Mouse (Mus musculus) forebrain, embryonic 14.5 days (tissue): ENCODE data around the gene Ephx1. TPM values are rescaled to one million over a fixed set of nuclear protein-coding genes. Genes with fewer than 3 reads are reported as not detected.
A peak's percentile ranks its signal among the peaks of the same experiment; 100 is the strongest.

ENCODE experiments used
- ATAC-seq: fragments of 200-750 bp; cut with Nextera tagmentation; 2 replicates; pipeline ENCODE4 v1.8.0; 2017; ENCODE audit warnings: mild to moderate bottlenecking, moderate library complexity
- DNase-seq: peaks from one replicate; pipeline ENCODE4 v3.0.0-alpha.2; 2015; ENCODE audit warnings: low spot score
- H3K27ac ChIP-seq: fragments of 300-500 bp; sonication (generic); 2 replicates; pipeline ENCODE4 v1.5.1; 2014; ENCODE audit warnings: low read depth, mild to moderate bottlenecking, control low read depth, low read length, moderate library complexity
- H3K27me3 ChIP-seq: fragments of 300-500 bp; sonication (generic); replicated peaks from 2 replicates; pipeline ENCODE4 v1.6.1; 2014; ENCODE audit warnings: low read length, control low read depth, mixed read lengths; ENCODE audit not compliant: control insufficient read depth, insufficient read depth
- H3K36me3 ChIP-seq: fragments of 300-500 bp; sonication (generic); 2 replicates; pipeline ENCODE4 v1.6.1; 2014; ENCODE audit warnings: low read length, control low read depth; ENCODE audit not compliant: control insufficient read depth, insufficient read depth
- H3K4me1 ChIP-seq: fragments of 300-500 bp; sonication (generic); 2 replicates; pipeline ENCODE4 v1.6.1; 2014; ENCODE audit warnings: antibody characterized with exemption, low read length, control low read depth; ENCODE audit not compliant: control insufficient read depth, insufficient read depth
- H3K4me2 ChIP-seq: fragments of 300-500 bp; sonication (generic); 2 replicates; pipeline ENCODE4 v1.6.1; 2014; ENCODE audit warnings: mild to moderate bottlenecking, control low read depth, low read length
- H3K4me3 ChIP-seq: fragments of 300-500 bp; sonication (generic); 2 replicates; pipeline ENCODE4 v1.5.1; 2014; ENCODE audit warnings: low read depth, low read length, control low read depth
- H3K9ac ChIP-seq: fragments of 300-500 bp; sonication (generic); 2 replicates; pipeline ENCODE4 v1.6.1; 2014; ENCODE audit warnings: mild to moderate bottlenecking, low read length, control low read depth, moderate library complexity
- H3K9me3 ChIP-seq: fragments of 300-500 bp; sonication (generic); replicated peaks from 2 replicates; pipeline ENCODE4 v1.6.1; 2016; ENCODE audit warnings: low read length, control low read depth, mixed read lengths; ENCODE audit not compliant: control insufficient read depth
- WGBS: fragments of 180-500 bp; shearing (Covaris S2); extraction: QIAGEN DNeasy Blood & Tissue Kit; methylation state at CpG from one replicate; pipeline ENCODE4 v1.1.7; 2014; 5-methylcytosine and 5-hydroxymethylcytosine counted together
- polyA plus RNA-seq: library from polyadenylated mRNA; unstranded; fragments of >200 nt; fragmentation: Nextera tagmentation; extraction: Ambion mirVana; gene quantifications from 2 replicates; pipeline ENCODE4 v1.2.1, GENCODE M21; 2014

Gene Ephx1
- polyA plus RNA-seq, 1 experiment from 2014 or later: 4.1 TPM

DNA sequence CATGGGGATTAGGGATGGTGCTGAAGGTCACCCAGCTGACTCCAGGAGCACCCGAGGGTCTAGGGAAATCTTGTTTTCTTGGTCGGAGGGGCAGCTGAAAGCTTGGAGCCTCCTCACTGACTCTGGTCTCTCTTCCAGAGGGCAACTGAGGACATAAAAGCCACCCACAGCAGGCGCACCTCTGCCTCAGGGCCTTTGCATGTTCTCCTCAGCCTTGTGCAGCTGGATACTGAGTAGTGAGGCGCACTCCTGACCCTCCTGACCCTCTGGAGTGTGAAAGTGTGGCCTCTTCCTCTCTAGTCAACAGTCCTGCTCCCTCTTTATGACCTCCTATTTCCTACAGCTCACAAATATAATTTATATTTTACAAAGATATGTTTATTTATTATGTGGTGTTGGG, 4.7 kb downstream of the Ephx1 start:
- Histone ChIP-seq H3K4me2 (peak overlapping the region; percentile 94; the same call in 1 of the 2 replicates), H3K27ac (no peak overlapping the region), H3K9me3 (no peaks in the 10 kb centered on the region), H3K9ac (no peak overlapping the region), H3K4me3 (no peak overlapping the region), H3K36me3 (no peaks in the 10 kb centered on the region), H3K4me1 (peaks cover 4% of the 10 kb centered on the region), H3K27me3 (no peaks in the 10 kb centered on the region)
- WGBS: 77% methylated on average over 4 of the region's 4 CpGs
- DNase-seq: no peak
- ATAC-seq: no peak

DNA sequence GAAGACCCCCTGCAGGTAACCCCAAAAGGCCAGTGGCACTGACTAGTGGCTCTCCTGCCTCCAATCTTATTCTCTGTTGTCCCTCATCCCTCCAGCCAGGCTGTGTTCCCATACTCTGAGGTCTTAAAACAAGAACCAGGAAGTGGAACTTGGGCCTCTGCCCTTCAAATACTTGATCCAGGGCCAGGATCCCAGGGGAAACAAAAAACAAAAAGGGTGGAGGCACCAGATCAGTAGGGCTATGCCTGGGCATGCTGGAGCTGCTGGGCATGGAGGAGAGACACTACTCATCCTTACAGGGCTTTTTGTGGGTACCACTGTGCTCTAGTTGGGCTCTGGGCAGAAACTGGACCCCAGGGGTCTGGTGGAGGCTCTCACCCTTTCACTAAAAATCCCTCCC, 5.1 kb downstream of the Ephx1 start:
- no peak overlapping the region for H3K4me2 ChIP-seq
- no peak for ATAC-seq
- H3K27ac ChIP-seq: no peak overlapping the region
- no peaks in the 10 kb centered on the region for H3K9me3 ChIP-seq
- H3K4me1 ChIP-seq: peaks cover 4% of the 10 kb centered on the region
- no peak for DNase-seq
- H3K4me3 ChIP-seq: no peak overlapping the region
- no peaks in the 10 kb centered on the region for H3K36me3 ChIP-seq
- H3K9ac ChIP-seq: no peak overlapping the region
- no peaks in the 10 kb centered on the region for H3K27me3 ChIP-seq

DNA sequence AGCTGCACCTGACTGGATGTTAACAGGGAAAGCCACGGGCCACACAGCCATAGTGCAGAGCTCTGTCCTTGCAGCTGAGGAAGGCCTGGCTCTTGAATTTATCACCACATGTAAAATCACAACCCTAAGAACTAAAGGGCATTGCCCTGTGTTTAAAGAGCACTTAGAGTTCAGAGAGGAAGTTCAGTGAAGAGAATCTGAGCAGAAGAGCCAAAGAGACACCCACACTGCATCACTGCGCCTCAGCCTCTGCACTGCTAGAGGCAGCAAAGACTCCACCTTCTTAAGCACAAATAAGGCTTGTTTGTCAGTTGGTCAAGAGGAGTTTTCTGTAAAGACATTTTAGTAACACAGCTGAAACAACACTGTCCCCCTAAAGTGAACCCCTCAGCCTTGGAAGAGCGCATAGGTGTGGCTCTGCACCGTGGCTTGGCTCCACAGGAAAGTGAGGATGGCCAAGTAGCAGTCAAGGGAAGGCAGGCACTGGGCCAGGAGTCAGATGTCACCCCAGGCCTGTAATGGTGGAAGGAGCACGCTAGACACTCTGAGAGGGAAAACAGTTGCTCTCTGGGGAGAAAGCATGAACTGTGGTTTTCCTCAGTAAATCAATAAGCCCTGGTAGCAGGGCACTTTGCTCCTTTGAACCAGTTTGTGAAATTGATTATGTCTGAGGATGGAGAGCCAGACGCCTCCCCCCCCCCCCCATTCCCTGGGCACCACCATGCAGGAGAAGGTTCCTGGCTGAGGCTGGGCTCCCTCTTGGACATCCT, 5.8 kb downstream of the Ephx1 start:
- no peaks in the 10 kb centered on the region for H3K36me3 ChIP-seq
- H3K9ac ChIP-seq: no peak overlapping the region
- DNase-seq (no peak), ATAC-seq (no peak)
- no peaks in the 10 kb centered on the region for H3K27me3 ChIP-seq
- H3K4me1 ChIP-seq: peaks cover 4% of the 10 kb centered on the region
- no peak overlapping the region for H3K4me3 ChIP-seq
- no peak overlapping the region for H3K27ac ChIP-seq
- H3K4me2 ChIP-seq: no peak overlapping the region
- WGBS: 80% methylated on average over 6 of the region's 6 CpGs
- H3K9me3 ChIP-seq: no peaks in the 10 kb centered on the region

DNA sequence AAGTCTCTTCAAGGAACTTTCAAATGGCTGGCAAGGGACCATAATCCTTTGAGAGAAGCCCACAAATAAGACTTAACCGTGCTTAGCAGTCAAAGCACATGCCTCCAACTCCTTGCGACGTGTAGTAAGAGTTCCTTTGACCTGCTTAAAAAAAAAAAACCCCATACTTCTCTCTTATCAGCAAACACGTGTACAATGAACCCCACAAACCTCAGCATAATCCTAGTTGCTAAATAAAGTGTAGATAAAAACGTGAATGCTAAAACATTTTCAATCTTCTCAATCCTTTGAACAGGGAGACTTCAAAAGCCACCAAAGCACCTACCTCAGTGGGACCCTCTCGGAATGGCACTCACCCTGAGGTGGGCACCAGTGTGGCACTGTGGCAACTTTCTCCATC, 7.3 kb downstream of the Ephx1 start:
- no peaks in the 10 kb centered on the region for H3K36me3 ChIP-seq
- H3K4me2 ChIP-seq: no peak overlapping the region
- WGBS: 73% methylated on average over 6 of the region's 6 CpGs
- no peak overlapping the region for H3K9ac ChIP-seq
- H3K4me1 ChIP-seq: peaks cover 4% of the 10 kb centered on the region
- H3K9me3 ChIP-seq: no peaks in the 10 kb centered on the region
- no peak for ATAC-seq
- no peak overlapping the region for H3K4me3 ChIP-seq
- H3K27me3 ChIP-seq: no peaks in the 10 kb centered on the region
- no peak for DNase-seq
- no peak overlapping the region for H3K27ac ChIP-seq

DNA sequence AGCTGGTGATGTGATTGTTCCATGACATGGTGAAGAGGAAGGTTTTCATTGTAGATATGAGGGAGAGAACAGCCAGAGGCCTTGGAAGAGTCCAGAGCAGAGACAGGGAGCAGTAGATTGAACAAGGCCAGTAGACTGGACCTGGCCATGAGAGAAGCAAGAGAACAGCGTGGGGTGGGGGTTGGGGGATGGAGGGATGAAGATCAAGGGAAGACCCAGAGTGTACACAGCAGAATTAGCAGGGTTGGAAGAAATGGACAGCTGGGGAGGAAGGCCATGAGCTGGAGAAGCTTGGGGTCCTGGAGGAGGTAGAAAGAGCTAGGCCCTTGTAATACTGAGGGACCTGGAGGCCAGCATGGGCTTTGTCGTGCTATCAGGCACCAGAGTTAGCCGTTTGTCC, 8.3 kb downstream of the Ephx1 start:
- Histone ChIP-seq H3K36me3 (no peaks in the 10 kb centered on the region), H3K27me3 (no peaks in the 10 kb centered on the region), H3K4me3 (no peak overlapping the region), H3K9ac (no peak overlapping the region), H3K9me3 (no peaks in the 10 kb centered on the region), H3K4me1 (peaks cover 4% of the 10 kb centered on the region), H3K4me2 (no peak overlapping the region), H3K27ac (no peak overlapping the region)
- no peak for DNase-seq
- no peak for ATAC-seq
- 88% methylated on average over 3 of the region's 3 CpGs for WGBS

DNA sequence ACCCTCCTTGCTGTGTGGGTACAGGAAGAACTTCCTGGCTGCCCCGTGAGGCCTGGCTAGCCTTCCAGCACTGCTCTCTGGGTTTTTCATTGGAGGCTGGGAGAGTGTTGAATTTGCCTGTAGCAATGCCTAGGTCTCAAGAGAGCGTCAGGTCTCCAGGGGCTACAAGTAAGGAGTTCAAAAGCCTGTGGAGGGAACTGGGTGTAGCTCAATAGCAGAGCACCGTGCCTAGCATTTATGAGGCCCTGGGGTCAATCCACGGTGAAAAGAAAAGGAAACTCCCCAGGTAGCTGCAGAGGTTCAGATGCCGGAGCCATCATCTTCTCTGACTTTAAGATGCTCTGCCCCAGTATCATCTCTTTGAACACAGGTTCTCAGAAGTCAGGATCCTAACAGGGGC, 9.1 kb downstream of the Ephx1 start:
- H3K36me3 ChIP-seq: no peaks in the 10 kb centered on the region
- no peak overlapping the region for H3K9ac ChIP-seq
- no peak for DNase-seq
- H3K9me3 ChIP-seq: no peaks in the 10 kb centered on the region
- H3K4me2 ChIP-seq: no peak overlapping the region
- H3K4me1 ChIP-seq: peaks cover 1% of the 10 kb centered on the region
- H3K4me3 ChIP-seq: no peak overlapping the region
- no peak overlapping the region for H3K27ac ChIP-seq
- WGBS: 70% methylated on average over 5 of the region's 5 CpGs
- no peaks in the 10 kb centered on the region for H3K27me3 ChIP-seq
- ATAC-seq: no peak

DNA sequence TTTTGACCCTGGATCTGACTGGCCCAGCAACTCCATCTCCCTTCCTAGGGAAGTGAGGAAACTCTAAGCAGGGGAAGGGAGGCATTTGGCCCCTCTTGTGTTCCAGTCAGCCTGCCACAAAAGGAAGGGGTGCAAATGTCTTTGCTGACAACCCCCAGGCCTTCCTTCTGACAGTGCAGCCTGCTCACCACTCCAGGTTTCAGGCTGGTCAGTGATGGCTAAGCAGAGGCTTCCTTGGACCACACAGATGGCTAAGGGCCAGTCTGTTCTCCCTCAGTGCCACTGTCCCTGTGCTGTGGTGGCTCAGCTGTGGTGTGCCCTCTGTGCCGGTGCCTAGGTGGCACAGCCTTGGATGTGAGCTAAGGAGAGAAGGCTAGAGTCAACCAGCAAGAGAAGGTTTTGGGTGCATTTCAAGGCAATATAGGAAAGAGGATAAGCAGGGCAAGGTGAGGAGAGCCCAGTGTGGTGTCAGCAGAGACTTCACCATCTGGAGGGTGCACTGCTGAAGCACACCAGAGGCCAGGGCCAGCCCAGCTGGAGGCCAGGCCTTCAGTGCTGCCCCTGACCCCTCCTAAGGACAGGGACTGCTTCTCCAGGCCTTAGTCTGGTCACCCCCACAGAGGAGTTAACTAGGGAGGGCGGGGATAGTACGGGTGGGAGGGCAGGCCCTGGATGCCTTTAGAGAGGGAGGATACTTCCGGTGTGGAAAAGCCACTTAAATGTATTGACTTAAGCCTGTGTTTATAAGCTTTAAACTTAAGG, 10.4 kb downstream of the Ephx1 start:
- Histone ChIP-seq H3K36me3 (no peaks in the 10 kb centered on the region), H3K4me3 (no peak overlapping the region), H3K4me1 (no peaks in the 10 kb centered on the region; the same call in 1 of the 2 replicates), H3K9ac (no peak overlapping the region), H3K4me2 (no peak overlapping the region), H3K27ac (no peak overlapping the region), H3K9me3 (no peaks in the 10 kb centered on the region), H3K27me3 (no peaks in the 10 kb centered on the region)
- WGBS: 60% methylated on average over 4 of the region's 4 CpGs
- DNase-seq: no peak
- no peak for ATAC-seq

DNA sequence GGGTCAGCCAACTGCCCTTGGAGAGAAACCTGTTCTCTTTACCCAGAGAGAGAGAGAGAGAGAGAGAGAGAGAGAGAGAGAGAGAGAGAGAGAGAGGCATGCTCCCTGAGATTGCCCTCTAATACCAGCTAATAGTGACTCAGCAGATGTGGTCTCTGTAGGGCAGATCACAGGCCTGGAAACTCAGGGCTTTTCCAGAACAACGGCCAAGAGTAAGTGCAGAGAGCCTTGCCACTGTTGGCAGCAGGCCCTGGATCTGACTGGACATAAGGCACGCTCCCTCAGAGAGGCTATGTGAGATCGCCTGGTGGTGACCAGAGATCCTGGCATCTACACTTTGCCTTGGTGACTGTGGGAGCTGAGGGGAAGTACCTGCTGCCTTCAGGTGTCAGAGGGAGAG, 10.9 kb downstream of the Ephx1 start:
- Histone ChIP-seq H3K9ac (no peak overlapping the region), H3K4me3 (no peak overlapping the region), H3K4me2 (no peak overlapping the region), H3K36me3 (no peaks in the 10 kb centered on the region), H3K9me3 (no peaks in the 10 kb centered on the region), H3K27ac (no peak overlapping the region), H3K27me3 (no peaks in the 10 kb centered on the region), H3K4me1 (no peaks in the 10 kb centered on the region)
- WGBS: 71% methylated on average over 3 of the region's 3 CpGs
- DNase-seq (no peak), ATAC-seq (no peak)

DNA sequence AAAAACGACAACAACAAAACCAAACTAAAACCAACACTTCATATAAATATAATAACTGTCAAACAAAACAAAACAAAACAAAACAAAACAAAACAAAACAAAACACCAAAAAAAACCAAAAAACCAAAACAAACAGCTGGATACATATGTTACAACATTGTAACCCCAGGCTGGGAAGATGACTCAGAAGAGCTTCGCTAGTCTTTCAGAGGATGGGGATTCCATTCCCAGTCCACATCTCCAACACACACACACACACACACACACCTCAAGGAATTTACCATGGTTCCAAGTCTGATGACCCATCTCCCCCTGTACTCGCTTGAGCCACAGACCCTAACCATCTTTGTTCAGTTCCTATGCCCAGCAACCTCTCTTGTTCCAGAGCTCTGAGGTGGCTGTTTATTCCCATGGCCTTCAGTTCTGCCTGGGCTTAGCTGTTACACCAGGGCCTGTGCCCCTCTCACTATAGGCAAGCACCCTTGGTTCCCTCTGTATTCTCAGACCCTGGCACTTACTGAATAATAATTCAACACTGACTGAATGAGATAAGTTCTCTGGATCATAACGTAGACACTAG, 11.6 kb downstream of the Ephx1 start:
- no peak overlapping the region for H3K9ac ChIP-seq
- ATAC-seq: no peak
- H3K4me3 ChIP-seq: no peak overlapping the region
- no peak overlapping the region for H3K4me2 ChIP-seq
- no peak for DNase-seq
- no peaks in the 10 kb centered on the region for H3K4me1 ChIP-seq
- no peaks in the 10 kb centered on the region for H3K9me3 ChIP-seq
- no peak overlapping the region for H3K27ac ChIP-seq
- H3K36me3 ChIP-seq: no peaks in the 10 kb centered on the region
- WGBS: 88% methylated on average over 4 of the region's 4 CpGs
- H3K27me3 ChIP-seq: no peaks in the 10 kb centered on the region
